Mouse (Mus musculus): ENCODE results near the gene Aste1. TPM values are rescaled to one million over a fixed set of nuclear protein-coding genes. Genes with fewer than 3 reads are reported as not detected.
A peak's percentile ranks its signal among the peaks of the same experiment; 100 is the strongest.

Gene Aste1
- 5.9 and 6.5 TPM in 2 replicates for polyA plus RNA-seq (2012; rRNA removed)

DNA sequence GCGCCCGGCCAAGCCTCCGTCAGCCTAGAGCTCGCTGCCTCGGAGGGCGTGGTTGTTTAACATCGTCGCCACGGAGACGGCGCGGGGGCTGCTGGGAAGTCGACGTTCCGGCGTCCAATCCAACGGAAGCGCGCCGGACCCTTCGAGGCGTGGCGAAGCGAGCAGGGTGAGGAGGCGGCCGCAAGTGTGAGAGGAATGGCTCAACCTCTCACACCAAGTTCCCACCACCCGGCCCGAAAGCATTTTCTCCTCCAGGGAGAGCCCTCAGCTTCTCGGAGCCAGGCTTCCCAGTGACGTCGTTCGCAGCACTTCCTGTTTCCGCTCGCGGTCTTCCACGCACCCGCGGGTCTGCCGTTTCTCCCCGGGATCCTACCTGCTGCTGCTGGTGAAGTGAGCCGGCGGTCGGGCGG is at the start of gene Aste1, which contains the start of gene Nek11:
Gene Aste1, plus strand, starts transcription at position 175 of the 410 bp plus-strand sequence.
Gene Nek11, minus strand, starts transcription at position 307 of the 410 bp plus-strand sequence.
- Histone ChIP-seq H3K27me3 (ENCODE audit: control insufficient read depth, insufficient read depth, low read length) (no peaks in the 10 kb centered on the region), H3K4me1 (ENCODE audit: control insufficient read depth, insufficient read depth, low read length) (no peaks in the 10 kb centered on the region), H3K27ac (ENCODE audit: insufficient read depth, low read length) (peak within 1 kb of the TSS; percentile 22; the same call in 1 of the 2 replicates), H3K4me3 (replicated peaks; ENCODE audit: insufficient read depth, low read depth, low read length) (peak within 1 kb of the TSS; percentile 69)
- TF ChIP-seq CTCF (IDR thresholded peaks at IDR 0.05; ENCODE audit: borderline replicate concordance, insufficient read depth, low read depth, low read length) = no peak
- TF ChIP-seq POLR2A (IDR thresholded peaks at IDR 0.05; ENCODE audit: borderline replicate concordance, insufficient read depth, low read length) = peak; percentile 37; the same call in 1 of the 2 replicates
- under 1% methylated on average over 44 of the region's 44 CpGs for WGBS
- DNase-seq = peak; percentile 90 to 92

DNA sequence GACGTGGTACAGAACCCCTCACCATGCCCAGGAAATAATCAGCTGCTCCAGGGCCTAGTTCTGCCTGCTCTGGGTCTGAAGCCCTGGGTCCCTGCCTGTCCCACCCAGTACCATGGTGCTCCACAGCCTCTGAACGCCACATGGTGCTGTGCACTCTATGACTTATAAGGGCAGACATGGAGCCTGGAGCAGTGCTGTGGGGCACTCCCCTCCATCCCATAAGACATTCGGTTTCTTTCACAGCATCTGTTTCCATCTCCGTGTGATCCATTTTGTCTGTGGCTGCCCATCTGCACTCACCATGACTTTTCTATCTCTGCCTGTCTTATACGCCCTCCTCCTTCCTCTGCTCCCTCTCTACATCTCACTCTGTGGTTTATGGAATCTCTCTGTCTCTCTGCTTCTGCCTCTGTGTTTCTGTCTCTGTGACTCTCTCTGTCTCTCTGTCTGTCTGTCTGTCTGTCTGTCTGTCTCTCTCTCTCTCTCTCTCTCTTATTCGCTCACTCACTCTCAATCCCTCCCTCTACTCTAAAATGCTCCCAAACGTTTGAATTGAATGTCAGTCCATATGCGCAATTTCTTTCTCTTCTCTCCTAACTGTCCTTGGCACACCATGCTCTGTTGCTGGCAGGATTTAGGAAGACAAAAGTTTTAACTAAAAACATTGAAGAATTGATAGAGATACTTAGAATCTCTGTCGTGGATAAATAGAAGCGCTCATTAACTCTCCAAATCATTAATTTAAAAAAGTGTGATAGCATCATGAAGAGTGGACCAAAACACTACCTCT is 46.8 kb upstream of the Aste1 start:
- Histone ChIP-seq H3K27ac (ENCODE audit: insufficient read depth, low read length) (no peak overlapping the region), H3K4me3 (replicated peaks; ENCODE audit: insufficient read depth, low read depth, low read length) (no peak overlapping the region), H3K4me1 (ENCODE audit: control insufficient read depth, insufficient read depth, low read length) (no peaks in the 10 kb centered on the region), H3K27me3 (ENCODE audit: control insufficient read depth, insufficient read depth, low read length) (no peaks in the 10 kb centered on the region)
- TF ChIP-seq CTCF (IDR thresholded peaks at IDR 0.05; ENCODE audit: borderline replicate concordance, insufficient read depth, low read depth, low read length) = no peak
- no peak for TF ChIP-seq POLR2A (IDR thresholded peaks at IDR 0.05; ENCODE audit: borderline replicate concordance, insufficient read depth, low read length)
- WGBS = 23% methylated on average over 10 of the region's 10 CpGs
- no peak for DNase-seq

DNA sequence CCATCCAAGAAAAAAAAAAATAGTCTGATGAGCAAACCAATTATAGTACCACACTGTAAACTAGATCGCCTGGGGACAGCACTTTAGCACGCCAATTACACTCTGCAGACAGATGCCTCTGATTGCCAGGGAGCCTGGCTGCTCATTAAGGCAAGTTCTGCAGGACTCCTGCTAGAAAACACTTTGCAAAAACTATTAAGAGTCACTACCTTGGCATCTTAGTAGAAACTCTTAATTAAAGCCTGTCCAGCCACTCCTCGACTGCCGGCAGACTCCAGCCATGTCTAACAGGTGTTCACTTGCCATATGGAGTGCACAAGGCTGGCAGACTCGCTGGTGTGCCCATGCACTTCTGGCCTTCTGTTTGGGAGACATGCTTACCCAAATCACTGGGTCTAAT is 46.2 kb upstream of the Aste1 start:
- no peak for TF ChIP-seq CTCF (IDR thresholded peaks at IDR 0.05; ENCODE audit: borderline replicate concordance, insufficient read depth, low read depth, low read length)
- TF ChIP-seq POLR2A (IDR thresholded peaks at IDR 0.05; ENCODE audit: borderline replicate concordance, insufficient read depth, low read length) = no peak
- DNase-seq = no peak
- WGBS = 6% methylated on average over 5 of the region's 5 CpGs
- H3K4me3 ChIP-seq (replicated peaks; ENCODE audit: insufficient read depth, low read depth, low read length) = no peak overlapping the region
- H3K27ac ChIP-seq (ENCODE audit: insufficient read depth, low read length) = no peak overlapping the region
- H3K4me1 ChIP-seq (ENCODE audit: control insufficient read depth, insufficient read depth, low read length) = no peaks in the 10 kb centered on the region
- no peaks in the 10 kb centered on the region for H3K27me3 ChIP-seq (ENCODE audit: control insufficient read depth, insufficient read depth, low read length)

DNA sequence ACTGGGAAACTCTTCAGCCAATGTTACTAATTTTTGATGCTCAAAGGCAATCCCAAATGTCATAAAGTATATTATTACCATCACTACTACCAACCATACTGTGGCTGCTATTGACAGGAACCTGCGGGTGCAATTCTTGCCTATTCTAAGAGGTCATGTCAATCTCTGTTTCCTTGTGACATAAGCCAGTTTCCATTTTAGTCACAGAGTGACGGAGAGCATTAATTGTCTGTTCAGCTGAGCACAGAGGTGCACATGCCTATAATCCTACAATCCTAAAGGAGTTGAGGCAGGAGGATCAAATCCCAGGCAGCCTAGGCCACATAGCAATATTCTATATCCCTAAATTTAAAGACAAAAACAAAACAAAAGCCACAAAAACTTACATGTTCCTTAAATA is 33.0 kb upstream of the Aste1 start:
- Histone ChIP-seq H3K27ac (ENCODE audit: insufficient read depth, low read length) (no peak overlapping the region), H3K4me1 (ENCODE audit: control insufficient read depth, insufficient read depth, low read length) (no peaks in the 10 kb centered on the region), H3K4me3 (replicated peaks; ENCODE audit: insufficient read depth, low read depth, low read length) (no peak overlapping the region), H3K27me3 (ENCODE audit: control insufficient read depth, insufficient read depth, low read length) (no peaks in the 10 kb centered on the region)
- WGBS = 92% methylated on average over 2 of the region's 2 CpGs
- TF ChIP-seq POLR2A (IDR thresholded peaks at IDR 0.05; ENCODE audit: borderline replicate concordance, insufficient read depth, low read length) (no peak), CTCF (IDR thresholded peaks at IDR 0.05; ENCODE audit: borderline replicate concordance, insufficient read depth, low read depth, low read length) (no peak)
- DNase-seq = no peak

DNA sequence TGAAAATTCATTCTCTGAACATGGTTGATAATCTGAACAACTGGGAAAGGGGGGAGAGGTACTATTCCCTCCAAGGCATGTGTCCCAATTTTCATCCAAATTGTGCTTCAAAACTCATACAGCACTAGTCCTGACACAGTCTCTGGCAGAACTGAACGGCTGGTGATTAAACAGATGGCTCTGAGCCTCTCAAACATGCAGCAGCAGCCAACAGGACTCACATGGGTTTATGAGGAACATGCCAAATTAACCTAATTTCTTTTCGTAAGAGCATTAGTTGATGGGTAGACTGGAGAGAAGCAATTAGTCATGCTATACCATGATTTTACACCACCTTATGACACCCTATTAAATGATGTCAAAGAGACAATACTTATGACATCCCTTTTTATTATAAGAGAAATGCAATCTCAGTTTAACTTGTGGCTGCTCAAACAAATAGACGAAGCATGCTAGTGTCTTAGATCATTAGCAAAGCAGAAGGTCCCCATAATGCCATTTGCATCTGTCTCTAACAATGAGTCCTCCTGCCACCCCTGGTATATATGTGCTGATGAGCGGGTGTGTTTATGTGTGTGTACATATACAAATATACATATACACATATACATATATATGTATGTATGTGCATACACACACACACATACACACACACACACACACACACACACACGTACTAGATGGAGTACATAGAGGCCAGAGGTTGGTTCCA is 31.5 kb upstream of the Aste1 start:
- no peak overlapping the region for H3K27ac ChIP-seq (ENCODE audit: insufficient read depth, low read length)
- DNase-seq = peak in 1 of 2 experiments; percentile 2
- no peak for TF ChIP-seq POLR2A (IDR thresholded peaks at IDR 0.05; ENCODE audit: borderline replicate concordance, insufficient read depth, low read length)
- no peak for TF ChIP-seq CTCF (IDR thresholded peaks at IDR 0.05; ENCODE audit: borderline replicate concordance, insufficient read depth, low read depth, low read length)
- H3K4me3 ChIP-seq (replicated peaks; ENCODE audit: insufficient read depth, low read depth, low read length) = no peak overlapping the region
- WGBS = 28% methylated on average over 5 of the region's 5 CpGs
- H3K27me3 ChIP-seq (ENCODE audit: control insufficient read depth, insufficient read depth, low read length) = no peaks in the 10 kb centered on the region
- H3K4me1 ChIP-seq (ENCODE audit: control insufficient read depth, insufficient read depth, low read length) = no peaks in the 10 kb centered on the region

DNA sequence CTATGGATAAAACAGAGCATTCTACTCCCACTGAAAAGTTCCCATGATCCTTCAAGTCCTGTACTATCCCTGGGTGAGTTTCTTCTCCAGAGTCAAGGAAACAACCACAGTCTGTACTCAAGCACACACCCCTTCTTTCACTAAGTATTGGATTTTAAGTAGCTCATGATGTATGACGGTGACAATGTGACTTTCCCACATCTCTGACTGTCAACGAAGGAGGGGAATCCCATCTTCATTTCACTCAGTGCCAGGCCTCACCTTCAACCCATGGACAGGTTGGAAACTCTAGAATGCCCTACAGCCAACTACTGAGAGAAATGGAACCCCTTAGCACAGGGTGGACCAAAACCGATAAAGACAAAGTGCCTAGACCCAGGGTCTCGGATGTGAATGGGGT is 29.0 kb upstream of the Aste1 start:
- no peaks in the 10 kb centered on the region for H3K27me3 ChIP-seq (ENCODE audit: control insufficient read depth, insufficient read depth, low read length)
- no peaks in the 10 kb centered on the region for H3K4me1 ChIP-seq (ENCODE audit: control insufficient read depth, insufficient read depth, low read length)
- TF ChIP-seq CTCF (IDR thresholded peaks at IDR 0.05; ENCODE audit: borderline replicate concordance, insufficient read depth, low read depth, low read length) = no peak
- no peak for TF ChIP-seq POLR2A (IDR thresholded peaks at IDR 0.05; ENCODE audit: borderline replicate concordance, insufficient read depth, low read length)
- 96% methylated on average over 4 of the region's 4 CpGs for WGBS
- no peak overlapping the region for H3K4me3 ChIP-seq (replicated peaks; ENCODE audit: insufficient read depth, low read depth, low read length)
- no peak overlapping the region for H3K27ac ChIP-seq (ENCODE audit: insufficient read depth, low read length)
- no peak for DNase-seq

DNA sequence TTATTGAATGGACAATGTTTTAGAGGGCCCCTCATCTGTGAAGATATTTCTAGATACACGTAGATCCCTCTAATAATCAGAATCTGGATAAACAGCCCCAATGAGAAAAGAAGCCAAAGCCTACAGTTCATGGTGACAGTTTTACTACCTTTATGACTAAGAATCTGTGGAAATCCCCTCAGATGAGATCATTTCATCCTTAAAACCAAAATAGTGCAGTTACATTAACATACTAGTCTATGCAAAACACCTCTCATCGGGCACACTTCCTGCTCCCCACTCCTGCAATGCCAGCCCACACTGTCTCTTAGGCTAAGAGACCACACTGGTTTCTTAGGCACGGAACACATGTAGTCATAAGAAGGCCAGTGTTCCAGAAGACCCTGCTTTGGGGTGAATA is 26.6 kb upstream of the Aste1 start:
- Histone ChIP-seq H3K27me3 (ENCODE audit: control insufficient read depth, insufficient read depth, low read length) (no peaks in the 10 kb centered on the region), H3K4me3 (replicated peaks; ENCODE audit: insufficient read depth, low read depth, low read length) (no peak overlapping the region), H3K27ac (ENCODE audit: insufficient read depth, low read length) (no peak overlapping the region), H3K4me1 (ENCODE audit: control insufficient read depth, insufficient read depth, low read length) (no peaks in the 10 kb centered on the region)
- no peak for TF ChIP-seq CTCF (IDR thresholded peaks at IDR 0.05; ENCODE audit: borderline replicate concordance, insufficient read depth, low read depth, low read length)
- no peak for TF ChIP-seq POLR2A (IDR thresholded peaks at IDR 0.05; ENCODE audit: borderline replicate concordance, insufficient read depth, low read length)
- WGBS = 98% methylated on average over 3 of the region's 3 CpGs
- no peak for DNase-seq
